Mouse (Mus musculus) myocyte (in vitro differentiated cells): Measurements from ENCODE around the gene Dixdc1.

Source experiments
- CEBPB ChIP-seq: IDR thresholded peaks from 2 replicates; pipeline ENCODE4 v1.6.1; 2011; ENCODE audit warnings: mild to moderate bottlenecking, moderate library complexity; ENCODE audit not compliant: poor library complexity, insufficient read depth, severe bottlenecking
- E2F4 ChIP-seq: IDR thresholded peaks from one replicate; pipeline ENCODE4 v1.6.1; 2011; ENCODE audit warnings: mild to moderate bottlenecking, control low read depth, moderate library complexity; ENCODE audit not compliant: insufficient read depth
- POLR2A ChIP-seq: IDR thresholded peaks from one replicate; pipeline ENCODE4 v1.6.1; 2011; ENCODE audit warnings: low read depth, mild to moderate bottlenecking, control low read depth, moderate library complexity; ENCODE audit not compliant: insufficient read length
- POLR2AphosphoS2 ChIP-seq: IDR thresholded peaks from one replicate; pipeline ENCODE4 v1.6.1; 2011; ENCODE audit warnings: low read depth, control low read depth; ENCODE audit not compliant: insufficient read length
- REST ChIP-seq: IDR thresholded peaks from one replicate; pipeline ENCODE4 v1.6.1; 2011; ENCODE audit warnings: mild to moderate bottlenecking, control low read depth, moderate library complexity; ENCODE audit not compliant: insufficient read depth, insufficient read length
- TCF3 ChIP-seq: IDR thresholded peaks from one replicate; pipeline ENCODE4 v1.6.1; 2011; ENCODE audit warnings: low read depth, control low read depth; ENCODE audit not compliant: insufficient read length
- USF1 ChIP-seq: IDR thresholded peaks from one replicate; pipeline ENCODE4 v1.6.1; 2011; ENCODE audit warnings: low read depth, mild to moderate bottlenecking, control low read depth, moderate library complexity

DNA sequence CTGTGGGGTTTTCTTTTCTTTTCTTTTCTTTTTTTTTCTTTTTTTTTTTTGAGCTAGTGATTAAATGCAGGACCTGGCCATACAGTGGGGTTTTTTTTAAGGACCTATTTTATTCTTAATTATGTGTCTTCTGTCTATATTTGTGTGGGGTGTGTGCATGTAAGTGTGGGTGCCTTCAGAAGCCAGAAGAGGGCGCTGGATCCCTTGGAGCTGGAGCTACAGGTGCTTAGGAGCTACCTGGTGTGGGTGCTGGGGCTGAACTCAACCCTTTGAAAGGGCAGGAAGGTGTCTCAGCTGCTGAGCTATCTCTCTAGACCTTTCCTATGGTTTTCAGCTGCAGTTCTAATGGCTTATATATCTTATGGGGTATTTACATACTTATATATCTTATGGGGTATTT is 64.5 kb downstream of the Dixdc1 start:
- no peak for TF ChIP-seq E2F4
- TF ChIP-seq POLR2A: no peak
- TF ChIP-seq USF1: no peak
- TF ChIP-seq POLR2AphosphoS2: no peak
- TF ChIP-seq REST: no peak
- no peak for TF ChIP-seq CEBPB
- no peak for TF ChIP-seq TCF3
